Mouse (Mus musculus) midbrain, embryonic 16.5 days (tissue): ENCODE data around the gene Sprr2a1. TPM values are rescaled to one million over a fixed set of nuclear protein-coding genes. Genes with fewer than 3 reads are reported as not detected.
"Not testable (repeated sequence)": the region's sequence is repeated elsewhere in the genome, so short reads cannot be mapped to it uniquely, and the experiment has no call there.

Experiments
- ATAC-seq: fragments of 200-750 bp; cut with Nextera tagmentation; 2 replicates; pipeline ENCODE4 v1.8.0; 2017; ENCODE audit warnings: moderate TSS enrichment
- H3K27ac ChIP-seq: fragments of 300-500 bp; sonication (generic); 2 replicates; pipeline ENCODE4 v1.5.1; 2014; ENCODE audit warnings: mild to moderate bottlenecking, low read length, mixed read lengths
- H3K27me3 ChIP-seq: fragments of 300-500 bp; sonication (generic); 2 replicates; pipeline ENCODE4 v1.6.1; 2014; ENCODE audit warnings: low read depth, low read length, mixed read lengths; ENCODE audit not compliant: control insufficient read depth, insufficient read depth
- H3K36me3 ChIP-seq: fragments of 300-500 bp; sonication (generic); 2 replicates; pipeline ENCODE4 v1.6.1; 2014; ENCODE audit warnings: mild to moderate bottlenecking, low read length, moderate library complexity, mixed read lengths; ENCODE audit not compliant: control insufficient read depth, insufficient read depth
- H3K4me1 ChIP-seq: fragments of 300-500 bp; sonication (generic); 2 replicates; pipeline ENCODE4 v1.6.1; 2014; ENCODE audit warnings: mild to moderate bottlenecking, low read length, mixed read lengths; ENCODE audit not compliant: control insufficient read depth, insufficient read depth
- H3K4me2 ChIP-seq: fragments of 300-500 bp; sonication (generic); 2 replicates; pipeline ENCODE4 v1.6.1; 2014; ENCODE audit warnings: mild to moderate bottlenecking, low read length, mixed read lengths
- H3K4me3 ChIP-seq: fragments of 300-500 bp; sonication (generic); 2 replicates; pipeline ENCODE4 v1.5.1; 2014; ENCODE audit warnings: low read depth, mild to moderate bottlenecking, low read length, moderate library complexity, mixed read lengths
- H3K9ac ChIP-seq: fragments of 300-500 bp; sonication (generic); 2 replicates; pipeline ENCODE4 v1.6.1; 2014; ENCODE audit warnings: low read depth, low read length, mixed read lengths
- H3K9me3 ChIP-seq: fragments of 300-500 bp; sonication (generic); replicated peaks from 2 replicates; pipeline ENCODE4 v1.6.1; 2014; ENCODE audit warnings: mild to moderate bottlenecking, low read length, mixed read lengths; ENCODE audit not compliant: control insufficient read depth, poor library complexity, severe bottlenecking
- whole genome bisulfite sequencing: fragments of 180-500 bp; shearing (Covaris S2); extraction: QIAGEN DNeasy Blood & Tissue Kit; methylation state at CpG from one replicate; pipeline ENCODE4 v1.1.7; 2014; 5-methylcytosine and 5-hydroxymethylcytosine counted together
- polyA plus RNA-seq: library from polyadenylated mRNA; unstranded; fragments of >200 nt; fragmentation: Nextera tagmentation; extraction: Ambion mirVana; gene quantifications from 2 replicates; pipeline ENCODE4 v1.2.1, GENCODE M21; 2015

Sprr2a1 gene
- polyA plus RNA-seq, 1 experiment from 2014 or later: not detected

DNA sequence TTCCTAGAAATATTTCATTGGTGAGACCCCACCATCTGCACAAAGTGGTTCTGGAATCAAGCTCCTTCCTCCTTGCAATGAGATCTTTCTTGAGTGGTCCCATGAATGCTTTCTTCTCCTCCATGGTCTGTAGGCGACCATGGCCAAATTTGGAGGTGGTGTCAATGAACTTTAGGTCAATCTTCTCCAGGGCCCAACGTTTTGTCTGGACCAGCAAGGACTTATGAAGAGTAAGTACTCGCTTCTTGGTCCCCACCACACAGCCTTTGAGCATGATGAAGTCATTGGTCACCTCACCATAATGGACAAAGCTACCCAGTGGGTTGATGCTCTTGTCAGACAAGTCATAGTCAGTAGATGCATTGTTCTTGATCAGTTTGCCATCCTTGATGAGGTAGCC lies 11.8 kb downstream of the Sprr2a1 start:
- H3K4me3 ChIP-seq, H3K4me2 ChIP-seq, H3K9me3 ChIP-seq, H3K27ac ChIP-seq, H3K36me3 ChIP-seq, H3K9ac ChIP-seq, ATAC-seq, H3K4me1 ChIP-seq, H3K27me3 ChIP-seq: not testable (repeated sequence)
- 76% methylated on average over 3 of the region's 3 CpGs for WGBS

DNA sequence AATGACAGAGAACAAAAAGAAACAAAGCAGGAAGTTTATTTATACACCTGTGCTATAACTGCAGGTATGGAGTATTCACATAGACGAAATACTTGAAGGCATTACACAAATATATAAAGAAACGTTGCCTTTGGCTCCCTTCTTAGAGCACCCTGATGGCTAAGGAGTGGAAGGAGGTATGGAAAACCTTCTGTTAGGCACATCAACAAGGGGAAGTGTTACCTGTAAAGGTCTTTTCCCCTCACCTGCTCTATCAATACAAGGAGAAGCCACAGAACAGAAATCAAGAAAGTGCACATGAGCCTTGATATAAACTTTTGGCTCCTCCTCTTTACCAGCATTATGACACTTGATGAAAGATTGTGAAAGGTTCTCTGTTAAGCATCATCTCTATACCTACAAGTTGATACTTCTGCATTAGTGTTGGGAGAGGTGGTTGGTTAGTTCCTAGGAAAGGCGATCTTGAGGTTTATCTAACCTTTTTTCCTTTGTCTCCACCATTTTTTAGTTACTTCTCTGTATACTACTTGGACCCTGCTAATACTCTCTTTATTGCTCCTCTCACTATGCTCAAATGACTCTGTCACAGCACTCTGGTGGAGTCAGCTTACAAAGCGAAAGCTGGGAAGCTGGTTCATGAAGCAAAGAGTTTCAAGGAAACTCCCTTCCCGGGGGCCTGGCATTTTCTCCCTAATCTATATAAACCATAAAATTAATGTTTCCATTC lies 21.0 kb downstream of the Sprr2a1 start:
- H3K4me2 ChIP-seq, H3K4me3 ChIP-seq, H3K27me3 ChIP-seq, H3K9me3 ChIP-seq, H3K9ac ChIP-seq, H3K27ac ChIP-seq, H3K36me3 ChIP-seq, ATAC-seq, H3K4me1 ChIP-seq: not testable (repeated sequence)
- WGBS: no CpG with 5 or more reads among the region's 5 CpGs

DNA sequence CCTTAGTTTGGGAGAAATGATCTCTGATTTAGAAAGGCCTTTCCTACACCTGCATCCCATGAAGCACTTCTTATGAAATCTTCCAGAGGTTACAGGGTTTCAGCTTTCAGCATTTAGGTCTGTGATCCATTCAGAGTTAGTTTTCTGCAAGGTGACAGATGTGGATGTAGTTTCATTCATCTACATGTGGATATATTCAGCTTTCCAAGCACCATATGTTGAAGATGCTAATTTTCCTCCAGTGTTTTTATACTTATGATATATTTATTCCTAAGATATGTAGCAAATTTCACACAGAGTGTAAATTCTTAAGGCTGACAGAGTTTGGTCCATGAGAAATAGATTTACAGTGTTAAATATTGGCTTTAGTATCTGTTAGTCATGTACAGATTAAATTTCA lies 23.1 kb downstream of the Sprr2a1 start:
- H3K4me2 ChIP-seq, H3K27me3 ChIP-seq, H3K9ac ChIP-seq, H3K4me1 ChIP-seq, H3K4me3 ChIP-seq, H3K36me3 ChIP-seq, H3K9me3 ChIP-seq, H3K27ac ChIP-seq, ATAC-seq: not testable (repeated sequence)

- H3K4me1 ChIP-seq, H3K27me3 ChIP-seq, H3K4me3 ChIP-seq, H3K27ac ChIP-seq, H3K9ac ChIP-seq, H3K4me2 ChIP-seq, H3K36me3 ChIP-seq, H3K9me3 ChIP-seq: not testable (repeated sequence)
- ATAC-seq: 0 out of 2 replicates have a peak, but pooled peaks have one; percentile 46
- no CpG with 5 or more reads among the region's 1 CpGs for WGBS
Measured at GRCm38 (mm10) chr3:92239197-92239596, 23.6 kb downstream of the Sprr2a1 start.

- not testable (repeated sequence) for H3K9ac ChIP-seq, H3K9me3 ChIP-seq
- peak; percentile 25; the same call in 1 of the 2 replicates for ATAC-seq
Measured at GRCm38 (mm10) chr3:92244833-92245232, 29.2 kb downstream of the Sprr2a1 start.

DNA sequence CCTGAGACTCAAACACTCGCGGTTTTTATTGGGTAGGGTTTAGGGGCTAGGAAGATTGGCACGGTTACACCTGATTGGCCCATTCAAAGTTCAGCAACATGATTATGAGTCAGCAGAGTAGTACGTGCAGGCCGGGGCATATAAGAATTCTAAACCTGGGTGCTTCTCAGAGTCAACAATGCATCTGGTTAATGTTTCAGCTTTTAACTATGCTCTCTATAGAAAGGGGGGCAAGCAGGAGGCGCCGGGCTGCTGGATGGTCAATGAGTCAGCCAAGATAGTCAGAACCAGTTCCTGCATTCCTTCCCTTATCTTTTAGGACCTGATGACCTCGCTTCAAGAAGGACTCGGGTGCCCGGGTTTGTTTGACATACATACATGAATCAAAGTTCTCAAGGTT lies 30.6 kb downstream of the Sprr2a1 start:
- H3K9ac ChIP-seq, H3K27ac ChIP-seq, H3K4me3 ChIP-seq, ATAC-seq, H3K4me2 ChIP-seq, H3K4me1 ChIP-seq, H3K9me3 ChIP-seq, H3K36me3 ChIP-seq, H3K27me3 ChIP-seq: not testable (repeated sequence)
- no CpG with 5 or more reads among the region's 10 CpGs for WGBS

More at GRCm38 (mm10) chr3:92244833-92245232, 29.2 kb downstream of the Sprr2a1 start:
- H3K27me3 ChIP-seq, H3K4me3 ChIP-seq, H3K4me2 ChIP-seq, H3K36me3 ChIP-seq, H3K4me1 ChIP-seq, H3K27ac ChIP-seq: not testable (repeated sequence)

DNA sequence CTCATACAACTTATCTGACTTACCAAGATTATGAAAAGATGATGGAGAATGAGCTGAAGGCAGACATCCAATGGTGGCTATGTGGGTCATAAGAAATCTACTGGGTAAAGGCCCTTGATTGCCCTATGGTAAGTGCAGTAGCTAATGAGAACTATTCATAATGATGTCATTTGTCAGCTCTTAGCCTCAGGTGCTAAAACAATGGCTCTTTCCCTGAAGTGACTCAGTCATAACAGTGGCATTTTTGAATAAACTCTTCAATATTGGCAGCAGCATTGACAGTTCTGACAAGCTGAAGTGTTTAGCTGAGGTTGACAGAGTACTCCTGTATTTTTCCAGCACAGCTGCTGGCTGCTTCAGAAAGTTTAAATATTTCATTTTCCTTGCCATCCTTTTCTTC lies 32.9 kb downstream of the Sprr2a1 start:
- H3K27me3 ChIP-seq, H3K36me3 ChIP-seq, H3K4me3 ChIP-seq, H3K4me2 ChIP-seq, H3K27ac ChIP-seq, H3K4me1 ChIP-seq, H3K9ac ChIP-seq, H3K9me3 ChIP-seq: not testable (repeated sequence)
- ATAC-seq: peak; percentile 36; the same call in 1 of the 2 replicates

GRCm38 (mm10) chr3:92250450-92250849 lies 34.9 kb downstream of the Sprr2a1 start:
- H3K36me3 ChIP-seq, ATAC-seq, H3K27me3 ChIP-seq, H3K4me2 ChIP-seq, H3K4me1 ChIP-seq, H3K9ac ChIP-seq, H3K4me3 ChIP-seq, H3K27ac ChIP-seq, H3K9me3 ChIP-seq: not testable (repeated sequence)
- 88% methylated on average over 1 of the region's 2 CpGs for WGBS

GRCm38 (mm10) chr3:92253860-92254259 lies 38.3 kb downstream of the Sprr2a1 start:
- H3K4me1 ChIP-seq, H3K9me3 ChIP-seq, H3K27me3 ChIP-seq, H3K36me3 ChIP-seq, H3K4me2 ChIP-seq, H3K9ac ChIP-seq, H3K4me3 ChIP-seq, H3K27ac ChIP-seq: not testable (repeated sequence)
- peak; percentile 47; the same call in 1 of the 2 replicates for ATAC-seq
- no CpG with 5 or more reads among the region's 8 CpGs for WGBS
